Mouse (Mus musculus) thymus, postnatal 4 days (tissue): ENCODE results near the gene Galnt2.
A peak's percentile ranks its signal among the peaks of the same experiment; 100 is the strongest.

Experiments
- DNase-seq: peaks from one replicate; pipeline ENCODE4 v3.0.0; 2021

Galnt2 gene

DNA sequence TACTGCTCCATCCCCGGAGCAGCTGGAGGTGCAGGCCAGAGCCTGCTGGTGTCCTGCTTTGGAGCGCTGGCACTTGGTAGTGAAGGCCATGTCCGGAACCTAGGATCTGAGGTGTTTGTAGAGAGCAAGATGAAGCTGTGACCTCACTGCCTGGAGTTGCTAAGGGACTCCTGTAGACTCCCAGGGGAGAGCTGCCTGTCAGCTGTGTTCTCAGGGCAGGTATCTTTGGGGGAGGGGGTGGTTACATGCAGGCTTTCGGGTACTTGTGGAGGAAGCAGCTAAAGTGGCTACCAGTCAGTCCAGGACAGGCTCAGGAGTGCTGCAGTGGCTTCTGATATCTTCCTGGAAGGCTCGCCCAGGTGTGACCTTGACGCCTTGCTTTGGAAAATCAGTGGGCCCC is 8.2 kb downstream of the Galnt2 start:
- no peak for DNase-seq

GRCm38 (mm10) chr8:124240932-124241331 is 9.7 kb downstream of the Galnt2 start:
- no peak for DNase-seq

- DNase-seq, result no peak
Measured at GRCm38 (mm10) chr8:124242208-124242607, 11.0 kb downstream of the Galnt2 start.

GRCm38 (mm10) chr8:124242913-124243312 is 11.7 kb downstream of the Galnt2 start:
- no peak for DNase-seq

GRCm38 (mm10) chr8:124247581-124247980 is 16.4 kb downstream of the Galnt2 start:
- no peak for DNase-seq

- no peak for DNase-seq
Measured at GRCm38 (mm10) chr8:124248688-124249087, 17.5 kb downstream of the Galnt2 start.

DNA sequence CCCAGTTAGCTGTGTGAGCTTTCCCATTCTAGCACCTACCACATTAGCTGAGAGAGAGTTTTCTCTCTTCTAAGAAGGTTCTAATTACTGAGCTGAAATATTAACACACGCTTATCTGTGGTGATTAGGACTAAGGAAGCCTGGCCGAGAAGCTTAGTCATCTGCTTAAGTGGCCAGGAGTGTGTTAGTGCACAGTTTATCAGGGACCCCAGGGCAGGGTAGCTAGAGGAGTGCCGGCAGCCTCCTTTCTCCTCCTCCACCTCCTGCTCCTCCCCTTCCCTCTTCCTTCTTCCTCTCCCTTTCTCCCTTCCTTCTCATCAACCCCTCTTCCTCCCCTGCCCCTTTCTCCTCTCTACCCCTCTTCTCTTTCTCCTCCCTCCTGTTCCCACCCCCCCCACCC is 19.1 kb downstream of the Galnt2 start:
- no peak for DNase-seq

DNA sequence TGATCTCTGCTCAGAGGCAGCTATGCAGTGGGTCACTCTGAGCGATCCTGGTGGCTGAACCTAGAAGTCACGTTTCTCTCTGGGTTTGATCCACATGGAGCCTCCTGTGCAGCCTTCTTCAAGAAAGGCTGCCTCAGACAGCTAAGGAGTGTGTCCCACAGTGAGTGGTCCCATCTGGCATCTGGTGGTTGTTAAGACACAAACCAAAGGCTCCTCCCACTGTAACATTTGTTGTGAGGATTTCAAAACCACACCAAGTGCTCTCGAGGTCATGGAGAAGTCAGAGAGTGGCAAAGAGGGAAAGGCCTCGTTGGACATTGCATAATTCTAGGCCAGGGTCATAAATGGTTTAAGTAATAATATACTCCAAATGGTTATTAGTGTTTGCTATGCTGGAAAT is 19.6 kb downstream of the Galnt2 start:
- no peak for DNase-seq

GRCm38 (mm10) chr8:124252533-124252950 is 21.4 kb downstream of the Galnt2 start:
- DNase-seq, result no peak

- no peak for DNase-seq
Measured at GRCm38 (mm10) chr8:124253939-124254338, 22.7 kb downstream of the Galnt2 start.

DNA sequence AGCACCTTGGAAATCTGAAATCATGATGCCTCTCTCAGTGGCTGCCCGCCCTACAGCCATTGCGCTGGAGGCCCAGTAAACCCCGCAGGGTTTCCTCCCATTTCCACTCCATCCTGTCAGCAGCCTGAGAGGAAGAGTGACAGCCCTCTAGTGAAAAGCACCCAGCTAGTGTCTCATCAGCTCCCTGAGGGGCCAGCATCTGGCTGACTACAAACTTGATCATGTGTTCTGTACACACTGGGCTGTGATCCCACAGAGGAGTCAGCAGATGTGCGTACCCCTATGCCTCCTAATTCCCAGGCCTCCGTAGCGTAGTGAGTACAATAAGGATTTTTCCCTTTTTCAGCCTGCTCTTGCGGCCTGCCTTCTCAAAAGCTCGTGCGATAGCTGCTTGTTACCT is 25.6 kb downstream of the Galnt2 start:
- no peak for DNase-seq

DNA sequence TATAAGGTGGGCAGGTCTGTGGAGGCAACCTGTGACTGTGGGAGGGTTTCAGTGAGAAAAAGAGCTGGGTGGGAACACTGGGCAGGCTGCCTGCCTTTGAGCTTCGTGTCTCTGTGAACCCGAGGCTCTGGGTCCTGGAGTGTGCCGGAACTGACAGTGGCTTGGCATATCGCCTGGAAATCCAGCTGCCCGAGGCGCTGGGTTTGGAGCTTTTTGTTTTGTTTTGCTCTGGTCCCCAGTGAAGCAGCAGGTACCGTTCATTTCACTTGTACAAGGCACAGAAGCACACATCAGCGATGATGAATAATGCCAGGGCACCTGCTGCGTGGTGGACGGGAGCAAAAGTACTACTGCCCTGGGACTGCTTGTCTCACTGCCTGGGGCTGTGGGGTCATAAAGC is 26.2 kb downstream of the Galnt2 start:
- DNase-seq, result no peak

- no peak for DNase-seq
Measured at GRCm38 (mm10) chr8:124259146-124259545, 28.0 kb downstream of the Galnt2 start.

- DNase-seq, result no peak
Measured at GRCm38 (mm10) chr8:124259925-124260324, 28.7 kb downstream of the Galnt2 start.

DNA sequence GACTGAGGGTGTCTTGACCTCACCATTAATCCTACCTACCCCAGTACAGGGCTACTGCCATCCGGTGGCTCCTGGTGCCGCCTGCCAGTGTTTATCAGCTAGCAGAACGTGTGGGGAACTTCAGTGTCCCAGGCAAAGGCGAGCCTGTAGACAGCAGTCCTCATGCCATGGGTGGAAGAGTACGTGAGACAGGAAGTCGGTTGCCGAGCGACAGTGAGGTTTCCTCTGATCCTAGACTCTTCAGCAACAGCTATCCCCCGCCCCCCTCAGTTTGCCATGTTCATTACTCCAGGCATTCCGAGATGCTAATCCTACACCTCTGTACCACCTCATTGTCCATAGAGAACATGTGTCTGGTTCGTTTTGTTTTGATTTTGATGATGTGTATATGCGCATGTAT is 29.2 kb downstream of the Galnt2 start:
- DNase-seq, result peak; percentile 38

DNA sequence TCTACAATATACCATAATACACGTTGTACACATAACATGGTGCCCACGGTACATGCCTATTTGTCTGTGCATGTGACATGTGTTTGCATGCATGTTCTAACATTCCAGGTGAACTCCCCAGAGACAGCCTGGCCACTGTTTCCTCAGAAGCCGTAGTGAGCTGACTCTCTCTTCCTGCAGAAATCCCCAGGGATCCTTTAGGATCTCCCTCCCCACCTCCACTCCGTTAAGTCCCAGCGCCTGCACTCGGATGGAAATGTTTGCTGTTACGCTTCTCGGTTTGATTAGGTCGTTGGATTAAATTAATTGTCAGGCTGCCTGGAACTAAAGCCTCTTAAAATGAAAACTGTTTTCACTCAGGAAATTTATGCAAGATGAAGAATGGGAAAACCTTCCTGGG is 31.9 kb downstream of the Galnt2 start:
- DNase-seq, result no peak

- no peak for DNase-seq
Measured at GRCm38 (mm10) chr8:124264032-124264431, 32.8 kb downstream of the Galnt2 start.

GRCm38 (mm10) chr8:124264671-124265070 is 33.5 kb downstream of the Galnt2 start:
- no peak for DNase-seq

GRCm38 (mm10) chr8:124265130-124265529 is 33.9 kb downstream of the Galnt2 start:
- DNase-seq, result no peak

GRCm38 (mm10) chr8:124265798-124266197 is 34.6 kb downstream of the Galnt2 start:
- DNase-seq, result no peak

DNA sequence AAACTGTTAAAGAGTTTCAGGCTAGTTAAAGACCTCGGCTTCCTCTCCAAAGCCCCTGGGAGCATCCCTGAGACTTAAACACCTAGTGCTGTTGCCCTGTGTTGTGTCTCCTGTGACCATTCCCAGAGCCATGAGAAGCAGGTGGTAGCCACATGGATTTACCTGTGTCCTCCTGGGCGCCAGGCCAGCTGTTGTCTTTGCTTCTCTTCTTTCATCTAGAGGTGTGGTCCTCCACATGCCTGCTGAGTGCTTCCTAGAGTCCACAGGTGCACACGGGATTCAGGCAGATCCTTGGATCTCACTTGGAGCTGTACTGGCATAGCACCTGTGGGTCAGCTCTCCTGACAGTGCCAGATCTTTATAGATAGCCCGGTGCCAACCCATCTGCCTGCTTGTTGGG is 36.0 kb downstream of the Galnt2 start:
- DNase-seq, result no peak

DNA sequence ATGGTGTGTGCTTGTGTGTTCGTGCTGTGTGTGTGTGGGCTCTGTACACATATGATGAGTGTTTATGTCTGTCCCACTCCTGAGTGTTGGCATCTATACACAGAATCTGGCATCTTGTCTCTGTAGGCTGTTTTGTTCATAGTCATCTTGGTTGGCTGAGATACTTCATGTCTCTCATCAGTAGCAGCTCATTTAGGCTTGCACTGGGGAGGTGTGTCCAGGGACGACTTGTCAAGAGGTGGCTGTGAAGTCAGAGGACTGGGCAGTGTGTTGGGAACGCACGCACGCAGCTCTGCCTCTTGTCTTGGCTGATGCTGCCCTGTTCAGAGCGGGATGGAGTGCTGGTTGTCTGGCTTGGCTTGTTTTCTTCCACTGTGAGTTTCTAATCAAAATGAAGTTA is 39.3 kb downstream of the Galnt2 start:
- no peak for DNase-seq

DNA sequence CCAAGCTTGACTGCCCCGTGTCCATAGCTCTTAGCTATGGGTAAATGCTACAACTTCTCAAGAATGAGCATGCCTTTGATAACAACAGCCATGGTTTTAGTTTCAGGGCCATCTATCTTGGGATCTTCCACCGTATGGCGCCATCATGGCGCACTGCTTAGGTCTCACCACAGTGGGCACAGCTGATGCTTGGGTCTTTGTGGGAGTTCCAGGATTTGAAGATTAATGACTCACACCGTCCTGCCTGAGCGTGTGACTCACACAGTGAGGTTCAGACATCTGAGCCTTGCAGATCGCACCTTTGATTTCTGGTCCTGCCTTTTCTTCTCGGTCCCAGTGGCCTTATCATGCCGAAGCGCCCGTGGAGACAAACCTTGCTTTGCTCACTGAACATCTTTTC is 39.7 kb downstream of the Galnt2 start:
- DNase-seq, result no peak

GRCm38 (mm10) chr8:124271518-124271917 is 40.3 kb downstream of the Galnt2 start:
- no peak for DNase-seq

DNA sequence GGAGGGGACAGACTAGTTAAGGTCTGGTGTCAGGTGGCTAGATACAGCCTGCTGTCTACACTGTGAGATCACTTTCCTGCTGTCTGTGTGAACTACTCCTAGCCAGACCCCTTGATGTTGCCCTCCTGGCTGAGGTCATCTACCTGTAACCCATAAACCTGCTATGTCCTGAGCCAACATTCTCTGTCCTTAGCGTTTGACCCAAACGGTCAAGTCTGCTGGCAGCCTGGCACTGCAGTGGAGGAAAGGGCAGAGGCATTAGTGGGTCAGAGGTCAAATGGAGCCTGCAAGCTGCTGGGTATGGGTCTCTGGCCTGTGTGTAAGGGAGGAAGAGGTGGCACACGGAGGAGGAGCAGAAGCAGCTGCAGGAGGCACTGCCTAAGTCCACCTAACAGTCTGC is 41.6 kb downstream of the Galnt2 start:
- no peak for DNase-seq

DNA sequence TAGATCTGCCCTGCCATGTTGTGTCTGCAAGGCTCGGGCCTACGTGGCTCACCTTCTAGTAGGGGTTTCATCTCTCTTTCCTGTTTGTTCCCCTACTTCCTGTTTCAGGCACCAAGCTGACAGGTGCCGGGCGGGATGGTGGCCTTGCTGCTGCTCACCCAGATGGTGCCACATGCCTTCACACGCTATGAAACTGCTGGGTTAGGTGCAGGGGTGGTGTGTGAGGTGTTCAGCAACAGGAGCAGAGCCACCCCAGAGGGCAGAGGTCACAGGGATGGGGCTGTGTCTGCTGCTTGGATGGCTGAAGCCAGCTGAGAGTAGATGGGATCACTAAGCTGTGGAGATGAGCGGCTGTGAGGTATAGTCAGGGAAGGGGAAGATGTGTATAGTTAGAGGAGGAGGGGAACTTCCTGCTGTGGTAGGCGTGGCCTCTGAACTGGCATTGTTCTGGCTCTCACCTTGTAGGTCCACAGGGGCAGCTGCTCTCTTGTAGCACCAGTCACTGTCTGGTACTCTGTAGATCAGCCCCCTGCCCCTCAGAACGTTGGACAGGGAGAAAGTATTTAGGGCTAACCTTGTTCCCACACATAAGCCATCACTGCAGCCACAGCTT is 42.5 kb downstream of the Galnt2 start:
- peak; percentile 83 for DNase-seq
